Mouse (Mus musculus) stomach, postnatal 0 days (tissue): ENCODE measurements at regions not wholly inside any gene's neighbourhood (a gene's known extent, or its start where the extent isn't known, plus 50 kb on each side); places are given as distances from the start of the nearest gene placed in this dataset.

Source experiments
- ATAC-seq: fragments of 200-750 bp; cut with Nextera tagmentation; 2 replicates; pipeline ENCODE4 v1.8.0; 2017; ENCODE audit not compliant: low FRiP score, low TSS enrichment
- DNase-seq: peaks from one replicate; pipeline ENCODE4 v3.0.0-alpha.2; 2016; ENCODE audit warnings: low spot score
- H3K27ac ChIP-seq: fragments of 300-500 bp; sonication (generic); replicated peaks from 2 replicates; pipeline ENCODE4 v1.5.1; 2014; ENCODE audit warnings: mild to moderate bottlenecking, control low read depth
- H3K27me3 ChIP-seq: fragments of 300-500 bp; sonication (generic); 2 replicates; pipeline ENCODE4 v1.6.1; 2014; ENCODE audit warnings: low read length; ENCODE audit not compliant: control insufficient read depth, insufficient read depth
- H3K36me3 ChIP-seq: fragments of 300-500 bp; sonication (generic); 2 replicates; pipeline ENCODE4 v1.6.1; 2014; ENCODE audit warnings: low read length, mixed read lengths; ENCODE audit not compliant: control insufficient read depth, insufficient read depth
- H3K4me1 ChIP-seq: fragments of 300-500 bp; sonication (generic); replicated peaks from 2 replicates; pipeline ENCODE4 v1.6.1; 2014; ENCODE audit warnings: antibody characterized with exemption; ENCODE audit not compliant: control insufficient read depth, insufficient read depth
- H3K4me2 ChIP-seq: fragments of 300-500 bp; sonication (generic); replicated peaks from 2 replicates; pipeline ENCODE4 v1.6.1; 2014; ENCODE audit warnings: low read depth, mild to moderate bottlenecking, control low read depth, moderate library complexity
- H3K4me3 ChIP-seq: fragments of 300-500 bp; sonication (generic); 2 replicates; pipeline ENCODE4 v1.5.1; 2014; ENCODE audit warnings: low read depth, low read length, control low read depth
- H3K9ac ChIP-seq: fragments of 300-500 bp; sonication (generic); 2 replicates; pipeline ENCODE4 v1.6.1; 2014; ENCODE audit warnings: mild to moderate bottlenecking, low read length, control low read depth, mixed read lengths
- H3K9me3 ChIP-seq: fragments of 300-500 bp; sonication (generic); 2 replicates; pipeline ENCODE4 v1.6.1; 2016; ENCODE audit warnings: low read length; ENCODE audit not compliant: control insufficient read depth
- CTCF ChIP-seq: IDR thresholded peaks from 2 replicates; pipeline ENCODE4 v1.5.1; 2016; ENCODE audit warnings: antibody characterized with exemption, low read depth, mild to moderate bottlenecking, moderate library complexity
- EP300 ChIP-seq: optimal IDR thresholded peaks from 2 replicates; pipeline ENCODE3; 2016; ENCODE audit warnings: antibody characterized with exemption
- WGBS: fragments of 180-500 bp; shearing (Covaris S2); extraction: QIAGEN DNeasy Blood & Tissue Kit; methylation state at CpG from one replicate; pipeline ENCODE4 v1.1.7; 2014; 5-methylcytosine and 5-hydroxymethylcytosine counted together

- Histone ChIP-seq H3K27me3 (no peaks in the 10 kb centered on the region), H3K4me3 (no peak overlapping the region), H3K4me1 (no peaks in the 10 kb centered on the region), H3K9ac (no peak overlapping the region), H3K4me2 (no peak overlapping the region), H3K36me3 (no peaks in the 10 kb centered on the region), H3K27ac (no peak overlapping the region), H3K9me3 (no peaks in the 10 kb centered on the region)
- ATAC-seq (no peak), DNase-seq (no peak)
- no peak for TF ChIP-seq EP300
- no peak for TF ChIP-seq CTCF
- 67% methylated on average over 3 of the region's 3 CpGs for WGBS
Measured at GRCm38 (mm10) chr10:26178356-26178755, 51.2 kb upstream of the Samd3 start.
